Mouse (Mus musculus): ENCODE measurements at regions not wholly inside any gene's neighbourhood (a gene's known extent, or its start where the extent isn't known, plus 50 kb on each side); places are given as distances from the start of the nearest gene placed in this dataset.

GRCm38 (mm10) chr8:34731096-34731999 lies 619.8 kb upstream of the Gm10131 start (continued):
- TF ChIP-seq MEF2A (IDR thresholded peaks at IDR 0.05; ENCODE audit: extremely low read depth, insufficient replicate concordance, low read depth, low read length, poor library complexity, severe bottlenecking) (no peak), GATA1 (IDR thresholded peaks at IDR 0.05; ENCODE audit: low read depth, low read length) (no peak)

DNA sequence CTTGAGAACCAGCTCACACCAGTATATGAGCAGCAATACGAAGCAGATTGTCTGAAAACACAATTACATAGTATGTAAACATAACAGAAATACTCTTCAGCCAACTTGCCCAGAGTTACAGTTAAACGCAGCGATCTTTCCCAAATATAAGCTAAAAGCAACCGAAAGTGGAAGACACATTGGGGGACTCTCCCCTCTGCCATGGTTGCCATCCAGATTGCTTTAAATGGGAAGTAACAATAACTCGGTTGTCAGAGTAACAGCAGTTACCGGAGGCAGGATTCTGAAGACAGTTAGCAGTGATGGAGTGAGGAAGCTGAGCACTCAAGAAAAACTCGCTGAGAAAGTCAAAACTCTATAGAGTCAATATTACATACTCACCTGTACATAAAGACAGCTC lies 618.0 kb upstream of the Gm10131 start:
- Histone ChIP-seq H3K27me3 (ENCODE audit: control insufficient read depth in 1 of 2, insufficient read depth in 2 of 2, low read length in 2 of 2) (no peaks in the 10 kb centered on the region), H3K9ac (ENCODE audit: control insufficient read depth, low read depth, low read length, poor library complexity, severe bottlenecking) (no peak overlapping the region), H3K36me3 (ENCODE audit: control insufficient read depth in 1 of 2, insufficient read depth in 2 of 2, low read length in 2 of 2) (no peaks in the 10 kb centered on the region), H3K4me3 (ENCODE audit: control insufficient read depth in 1 of 2, insufficient read depth in 1 of 2, low read depth in 2 of 2, low read length in 2 of 2) (no peak overlapping the region), H3K9me3 (replicated peaks; ENCODE audit: insufficient read depth, low read length) (no peaks in the 10 kb centered on the region), H3K79me2 (ENCODE audit: control insufficient read depth, insufficient read depth, low read length, poor library complexity) (no peaks in the 10 kb centered on the region), H3K27ac (ENCODE audit: control insufficient read depth, low read depth, low read length) (no peak overlapping the region), H3K4me1 (ENCODE audit: control insufficient read depth in 1 of 2, insufficient read depth in 2 of 2, low read length in 2 of 2) (no peaks in the 10 kb centered on the region)
- DNase-seq (ENCODE audit: low read depth, low spot score), result no peak
- no peak for TF ChIP-seq JUND (IDR thresholded peaks at IDR 0.05; ENCODE audit: low read depth, low read length)
- TF ChIP-seq ZNF384 (IDR thresholded peaks at IDR 0.05; ENCODE audit: low read depth, low read length), result no peak
- TF ChIP-seq ZC3H11A (IDR thresholded peaks at IDR 0.05; ENCODE audit: low read depth, low read length), result no peak
- TF ChIP-seq USF2 (IDR thresholded peaks at IDR 0.05; ENCODE audit: borderline replicate concordance in 1 of 2, insufficient read depth in 1 of 2, low read depth in 1 of 2, low read length in 2 of 2), result no peak
- TF ChIP-seq GATA1 (IDR thresholded peaks at IDR 0.05; ENCODE audit: low read depth, low read length), result no peak
- TF ChIP-seq MYC (IDR thresholded peaks at IDR 0.05; ENCODE audit: low read depth, low read length), result no peak
- no peak for TF ChIP-seq MAZ (IDR thresholded peaks at IDR 0.05; ENCODE audit: low read depth, low read length)
- no peak for TF ChIP-seq GABPA (IDR thresholded peaks at IDR 0.05; ENCODE audit: low read depth, low read length)
- TF ChIP-seq ETS1 (IDR thresholded peaks at IDR 0.05; ENCODE audit: low read depth, low read length), result no peak
- no peak for TF ChIP-seq ELF1 (IDR thresholded peaks at IDR 0.05; ENCODE audit: low read depth, low read length)

GRCm38 (mm10) chr8:34727699-34728098 lies 616.2 kb upstream of the Gm10131 start:
- H3K4me1 ChIP-seq (ENCODE audit: control insufficient read depth in 1 of 2, insufficient read depth in 2 of 2, low read length in 2 of 2), result no peaks in the 10 kb centered on the region
- H3K36me3 ChIP-seq (ENCODE audit: control insufficient read depth in 1 of 2, insufficient read depth in 2 of 2, low read length in 2 of 2), result no peaks in the 10 kb centered on the region
- TF ChIP-seq MYC (IDR thresholded peaks at IDR 0.05; ENCODE audit: low read depth, low read length) (no peak), HCFC1 (IDR thresholded peaks at IDR 0.05; ENCODE audit: low read depth, low read length) (no peak), MEF2A (IDR thresholded peaks at IDR 0.05; ENCODE audit: extremely low read depth, insufficient replicate concordance, low read depth, low read length, poor library complexity, severe bottlenecking) (no peak), SIN3A (IDR thresholded peaks at IDR 0.05; ENCODE audit: low read length) (no peak), ELF1 (IDR thresholded peaks at IDR 0.05; ENCODE audit: low read depth, low read length) (no peak), NELFE (IDR thresholded peaks at IDR 0.05; ENCODE audit: low read depth, low read length) (no peak), ETS1 (IDR thresholded peaks at IDR 0.05; ENCODE audit: low read depth, low read length) (no peak), E2F4 (IDR thresholded peaks at IDR 0.05; ENCODE audit: borderline replicate concordance, low read depth, low read length) (no peak), SMC3 (IDR thresholded peaks at IDR 0.05; ENCODE audit: low read depth, low read length) (no peak), ZNF384 (IDR thresholded peaks at IDR 0.05; ENCODE audit: low read depth, low read length) (no peak), ZC3H11A (IDR thresholded peaks at IDR 0.05; ENCODE audit: low read depth, low read length) (no peak), EP300 (IDR thresholded peaks at IDR 0.05; ENCODE audit: low read depth in 1 of 2, low read length in 2 of 2) (no peak), CHD2 (IDR thresholded peaks at IDR 0.05; ENCODE audit: low read length) (no peak), KAT2A (conservative IDR thresholded peaks at IDR 0.05; ENCODE audit: low read depth, low read length) (no peak), TCF12 (IDR thresholded peaks at IDR 0.05; ENCODE audit: low read depth, low read length) (no peak), BHLHE40 (IDR thresholded peaks at IDR 0.05; ENCODE audit: borderline replicate concordance, low read depth, low read length) (no peak), NRF1 (IDR thresholded peaks at IDR 0.05; ENCODE audit: insufficient read depth, low read depth, low read length, poor library complexity, severe bottlenecking) (no peak), CHD1 (IDR thresholded peaks at IDR 0.05; ENCODE audit: low read depth, low read length) (no peak)
- no peak overlapping the region for H3K9ac ChIP-seq (ENCODE audit: control insufficient read depth, low read depth, low read length, poor library complexity, severe bottlenecking)
- DNase-seq (ENCODE audit: low read depth, low spot score), result no peak
- no peaks in the 10 kb centered on the region for H3K79me2 ChIP-seq (ENCODE audit: control insufficient read depth, insufficient read depth, low read length, poor library complexity)
- no peak overlapping the region for H3K4me3 ChIP-seq (ENCODE audit: control insufficient read depth in 1 of 2, insufficient read depth in 1 of 2, low read depth in 2 of 2, low read length in 2 of 2)
- no peaks in the 10 kb centered on the region for H3K27me3 ChIP-seq (ENCODE audit: control insufficient read depth in 1 of 2, insufficient read depth in 2 of 2, low read length in 2 of 2)
- no peak overlapping the region for H3K27ac ChIP-seq (ENCODE audit: control insufficient read depth, low read depth, low read length)
- no peaks in the 10 kb centered on the region for H3K9me3 ChIP-seq (replicated peaks; ENCODE audit: insufficient read depth, low read length)

All from MEL (cell line).